Mouse (Mus musculus) kidney, adult 11 months (tissue): Measurements from ENCODE around the gene Gm28048.

Experiments used
- DNase-seq: peaks from one replicate; pipeline ENCODE4 v3.0.0; 2022

Gene Gm28048

GRCm38 (mm10) chr11:22883676-22884075 lies 98.2 kb downstream of the Gm28048 start:
- DNase-seq = peak; percentile 54

GRCm38 (mm10) chr11:22882926-22883325 lies 99.0 kb downstream of the Gm28048 start:
- DNase-seq = no peak

GRCm38 (mm10) chr11:22880383-22881172 lies 101.3 kb downstream of the Gm28048 start:
- no peak for DNase-seq

GRCm38 (mm10) chr11:22879645-22880044 lies 102.2 kb downstream of the Gm28048 start:
- no peak for DNase-seq

- DNase-seq = no peak
These were observed 105.1 kb downstream of the Gm28048 start for GRCm38 (mm10) chr11:22876680-22877330.

- no peak for DNase-seq
These were observed 106.6 kb downstream of the Gm28048 start for GRCm38 (mm10) chr11:22875279-22875678.

- no peak for DNase-seq
These were observed 107.1 kb downstream of the Gm28048 start for GRCm38 (mm10) chr11:22874747-22875146.

GRCm38 (mm10) chr11:22873383-22873782 lies 108.5 kb downstream of the Gm28048 start:
- peak; percentile 20 for DNase-seq

GRCm38 (mm10) chr11:22872307-22872680 lies 109.6 kb downstream of the Gm28048 start:
- DNase-seq = no peak

- no peak for DNase-seq
These were observed 110.1 kb downstream of the Gm28048 start for GRCm38 (mm10) chr11:22871628-22872306.

- no peak for DNase-seq
These were observed 113.3 kb downstream of the Gm28048 start for GRCm38 (mm10) chr11:22868582-22868981.

- DNase-seq = no peak
These were observed 114.2 kb downstream of the Gm28048 start for GRCm38 (mm10) chr11:22867691-22868090.

GRCm38 (mm10) chr11:22865635-22866246 lies 116.1 kb downstream of the Gm28048 start:
- DNase-seq = no peak

GRCm38 (mm10) chr11:22864305-22865060 lies 117.4 kb downstream of the Gm28048 start:
- no peak for DNase-seq

GRCm38 (mm10) chr11:22863581-22863980 lies 118.3 kb downstream of the Gm28048 start:
- DNase-seq = no peak

GRCm38 (mm10) chr11:22861315-22861714 lies 120.6 kb downstream of the Gm28048 start:
- DNase-seq = no peak

GRCm38 (mm10) chr11:22860335-22861227 lies 121.3 kb downstream of the Gm28048 start, which contains the start of gene B3gnt2:
Gene B3gnt2, minus strand, starts transcription at chr11:22860961.
- DNase-seq = no peak

- DNase-seq = peak; percentile 89
These were observed 122.1 kb downstream of the Gm28048 start for GRCm38 (mm10) chr11:22859633-22860334.

GRCm38 (mm10) chr11:22859301-22859632 lies 122.6 kb downstream of the Gm28048 start:
- peak; percentile 59 for DNase-seq

GRCm38 (mm10) chr11:22858441-22859300 lies 123.2 kb downstream of the Gm28048 start:
- DNase-seq = peak; percentile 80
